Mouse (Mus musculus) ES-E14 (cell line): Measurements from ENCODE around the gene Nbl1. TPM values are rescaled to one million over a fixed set of nuclear protein-coding genes. Genes with fewer than 3 reads are reported as not detected.

Experiments used
- DNase-seq: peaks from one replicate; pipeline ENCODE4 v3.0.0-alpha.2; 2013; ENCODE audit warnings: low read depth, low spot score
- H3K27ac ChIP-seq: 2 replicates; pipeline ENCODE4 v1.5.1; 2012; ENCODE audit warnings: low read depth, mild to moderate bottlenecking, low read length, moderate library complexity, mixed read lengths; ENCODE audit not compliant: poor library complexity, insufficient read depth, severe bottlenecking
- H3K36me3 ChIP-seq: 2 replicates; pipeline ENCODE4 v1.6.1; 2012; ENCODE audit warnings: mild to moderate bottlenecking, low read length, moderate library complexity, mixed read lengths; ENCODE audit not compliant: control insufficient read depth, poor library complexity, insufficient read depth, severe bottlenecking
- H3K4me1 ChIP-seq, 2 experiments: fragments of 150-350 bp in 1 of 2; sonication (generic) in 1 of 2; 2 replicates each; pipeline ENCODE4 v1.6.1; 2012; ENCODE audit warnings: low read length in 2 of 2, mild to moderate bottlenecking in 1 of 2, mixed read lengths in 1 of 2; ENCODE audit not compliant: control insufficient read depth in 2 of 2, insufficient read depth in 2 of 2, poor library complexity in 1 of 2
- H3K4me3 ChIP-seq, 2 experiments: fragments of 150-350 bp in 1 of 2; sonication (generic) in 1 of 2; 2 replicates each; pipeline ENCODE4 v1.5.1; 2012; ENCODE audit warnings: low read length in 2 of 2, low read depth in 1 of 2, mild to moderate bottlenecking in 1 of 2, mixed read lengths in 1 of 2; ENCODE audit not compliant: insufficient read depth in 1 of 2, poor library complexity in 1 of 2, severe bottlenecking in 1 of 2
- H3K9ac ChIP-seq: 2 replicates; pipeline ENCODE4 v1.6.1; 2012; ENCODE audit warnings: low read depth, mild to moderate bottlenecking, low read length, mixed read lengths; ENCODE audit not compliant: poor library complexity, insufficient read depth, severe bottlenecking
- H3K9me3 ChIP-seq: fragments of 150-350 bp; sonication (generic); 2 replicates; pipeline ENCODE4 v1.6.1; 2012; ENCODE audit warnings: low read depth, mild to moderate bottlenecking, low read length; ENCODE audit not compliant: control insufficient read depth, insufficient read depth
- CHD2 ChIP-seq: IDR thresholded peaks from 2 replicates; pipeline ENCODE4 v1.6.1; 2014; ENCODE audit warnings: mild to moderate bottlenecking, low read depth, low read length, inconsistent platforms
- HCFC1 ChIP-seq: IDR thresholded peaks from 2 replicates; pipeline ENCODE4 v1.6.1; 2012; ENCODE audit warnings: low read length, inconsistent platforms, borderline replicate concordance; ENCODE audit not compliant: insufficient read depth
- MAFK ChIP-seq: IDR thresholded peaks from 2 replicates; pipeline ENCODE4 v1.6.1; 2014; ENCODE audit warnings: mild to moderate bottlenecking, low read depth, low read length, inconsistent platforms; ENCODE audit not compliant: insufficient read depth
- ZC3H11A ChIP-seq: IDR thresholded peaks from 2 replicates; pipeline ENCODE4 v1.6.1; 2012; ENCODE audit warnings: low read depth, mild to moderate bottlenecking, inconsistent platforms, low read length, borderline replicate concordance
- ZNF384 ChIP-seq: IDR thresholded peaks from 2 replicates; pipeline ENCODE4 v1.6.1; 2012; ENCODE audit warnings: low read depth, low read length, inconsistent platforms
- in situ Hi-C, 2 experiments: fragments of 600-800 bp; cut with MboI; formaldehyde crosslinking; loops; one replicate each; pipeline ENCODE4 v1.15.1; 2025; ENCODE audit warnings: low sequenced_read_pairs in 2 of 2, inconsistent platforms in 1 of 2; ENCODE audit not compliant: unreplicated experiment in 2 of 2
- total RNA-seq: library from RNA; depleted of rRNA; stranded (reverse); fragments of 300-350 nt; gene quantifications from 2 replicates; pipeline ENCODE4 v1.2.3, GENCODE M21; 2012

Gene Nbl1
- total RNA-seq, 1 experiment, result 12.5 TPM

DNA sequence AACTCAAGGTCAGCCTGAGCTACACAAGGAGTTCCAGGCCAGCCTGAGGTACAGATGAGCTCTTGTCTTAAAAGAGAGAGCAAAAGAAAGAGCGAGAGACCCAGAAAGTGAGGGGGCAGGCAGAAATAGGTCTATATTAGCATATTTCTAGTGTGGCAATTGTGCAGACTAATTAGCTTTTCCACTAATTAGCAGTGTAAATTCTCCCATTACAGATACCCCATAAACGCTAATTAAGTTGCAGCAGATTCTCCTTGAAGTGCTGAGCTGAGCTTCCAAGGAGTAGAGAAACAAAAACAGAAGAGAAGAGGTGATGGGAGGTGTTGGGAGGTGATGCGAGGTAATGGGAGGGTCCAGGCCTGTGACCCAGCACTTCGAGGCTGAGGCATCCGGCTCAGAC, 50.2 kb downstream of the Nbl1 start:
- Histone ChIP-seq H3K9me3 (no peaks in the 10 kb centered on the region), H3K36me3 (no peaks in the 10 kb centered on the region), H3K4me1 (peaks cover 0 to 2% of the 10 kb centered on the region in 2 experiments; a peak in 1 of 4 replicates), H3K9ac (no peak overlapping the region), H3K4me3 (no peak overlapping the region), H3K27ac (no peak overlapping the region)
- in situ Hi-C loops, result no loop called here
- TF ChIP-seq ZC3H11A (no peak), CHD2 (no peak), HCFC1 (no peak), ZNF384 (no peak), MAFK (no peak)
- no peak for DNase-seq

DNA sequence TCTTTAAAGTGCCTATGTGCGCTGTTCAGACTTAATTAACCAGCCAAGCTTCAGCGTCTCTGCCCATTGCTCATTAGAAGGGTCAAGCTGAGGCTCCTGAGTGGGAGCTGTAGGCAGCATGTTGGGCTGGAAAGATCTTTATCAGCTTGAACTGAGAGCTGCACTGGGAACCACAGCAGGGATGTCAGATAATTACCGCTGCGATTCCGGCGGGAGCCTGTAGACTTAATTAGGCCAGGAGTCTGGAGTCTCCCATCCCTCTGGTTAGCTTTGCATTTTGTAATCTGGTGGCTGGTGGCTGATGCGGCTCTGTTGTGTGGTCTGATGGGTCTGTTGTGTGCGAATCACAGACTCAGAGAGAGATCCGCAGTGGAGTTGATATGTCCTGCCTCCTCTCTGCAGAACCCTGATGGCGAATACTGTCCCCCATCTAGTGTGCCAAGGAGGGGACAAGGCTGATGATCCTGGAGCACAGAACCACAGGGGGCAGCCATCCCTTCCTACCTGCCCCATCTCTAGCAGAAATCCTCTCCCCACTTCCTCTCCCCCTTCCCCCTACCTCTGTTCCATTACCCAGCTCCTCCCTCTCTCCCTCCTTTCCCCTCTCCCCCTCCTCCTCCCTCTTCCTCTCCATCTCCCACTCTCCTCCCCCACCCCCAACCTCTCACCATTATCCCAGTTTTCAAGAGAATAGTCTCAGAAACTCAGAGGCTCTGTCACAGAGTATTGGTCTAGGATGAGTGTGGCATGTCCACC, 52.5 kb downstream of the Nbl1 start:
- Histone ChIP-seq H3K9ac (no peak overlapping the region), H3K27ac (no peak overlapping the region), H3K36me3 (no peaks in the 10 kb centered on the region; the same call in 1 of the 2 replicates), H3K4me3 (no peak overlapping the region), H3K9me3 (no peaks in the 10 kb centered on the region), H3K4me1 (peaks cover 0 to 2% of the 10 kb centered on the region in 2 experiments; a peak in 1 of 4 replicates)
- no peak for TF ChIP-seq MAFK
- TF ChIP-seq CHD2, result no peak
- DNase-seq, result no peak
- in situ Hi-C loops, result no loop called here

DNA sequence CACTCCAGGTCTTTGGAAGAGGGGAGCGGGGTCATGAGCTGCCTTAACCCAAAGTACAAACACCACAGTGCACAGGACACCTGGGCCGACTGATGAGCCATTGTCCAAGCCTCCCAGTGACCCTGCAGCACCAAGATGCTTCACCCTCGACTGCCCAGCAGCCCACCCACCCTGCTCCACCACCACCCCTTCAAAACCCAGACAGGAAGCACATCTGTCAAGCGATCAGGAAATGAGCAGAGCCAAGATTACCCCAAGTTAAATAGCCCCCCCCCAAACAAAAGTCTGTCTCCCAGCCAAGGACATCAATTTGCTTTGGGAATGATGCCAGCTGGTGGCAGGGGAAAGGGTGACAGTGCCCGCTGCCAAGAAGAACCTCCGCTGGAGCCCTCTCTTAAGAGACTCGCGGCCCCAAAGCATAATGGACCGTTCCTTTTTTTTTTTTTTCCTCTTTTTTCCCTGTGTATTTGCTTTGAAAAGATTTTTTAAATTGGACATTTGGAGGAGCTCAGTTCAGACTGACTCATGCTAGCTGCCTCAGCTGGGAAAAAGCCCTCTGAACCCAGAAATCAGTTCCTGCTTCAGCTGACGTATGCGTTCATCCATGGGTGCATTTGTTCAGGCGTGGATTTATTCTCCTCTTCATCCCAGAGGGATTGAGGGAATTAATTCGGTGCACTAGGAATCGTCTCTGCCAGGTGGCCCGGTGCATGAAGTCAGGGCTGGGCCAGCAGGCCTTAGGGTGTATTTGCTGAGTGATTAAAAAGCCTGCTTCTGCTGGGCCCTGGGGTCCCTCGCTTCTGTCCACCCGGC, 54.8 kb downstream of the Nbl1 start:
- H3K27ac ChIP-seq, result no peak overlapping the region
- in situ Hi-C loops, result no loop called here
- TF ChIP-seq HCFC1, result no peak
- TF ChIP-seq CHD2, result no peak
- TF ChIP-seq ZNF384, result no peak
- no peak for TF ChIP-seq ZC3H11A
- TF ChIP-seq MAFK, result no peak

DNA sequence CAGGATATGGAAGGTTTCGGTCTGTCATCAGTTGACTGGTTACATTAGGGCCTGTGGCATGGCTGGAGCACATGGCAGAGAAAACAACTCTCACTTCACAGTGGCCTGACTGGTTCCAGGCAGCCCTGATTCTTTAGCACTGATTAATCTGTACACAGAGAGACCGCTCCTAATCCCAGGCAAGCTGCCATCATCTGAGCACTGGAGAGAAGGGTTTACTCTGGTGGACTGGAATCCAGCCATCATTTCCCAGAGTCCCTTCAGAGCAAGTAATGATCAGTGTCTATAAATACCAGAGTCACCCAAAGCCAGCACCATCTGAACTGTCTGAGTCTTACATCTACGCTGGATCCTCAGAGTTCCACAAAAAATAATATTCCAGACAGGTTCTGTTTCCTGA, 57.0 kb downstream of the Nbl1 start:
- DNase-seq, result no peak
- in situ Hi-C loops, result no loop called here
- H3K36me3 ChIP-seq, result peaks cover 2% of the 10 kb centered on the region; the same call in 1 of the 2 replicates
- no peak overlapping the region for H3K9ac ChIP-seq
- H3K4me3 ChIP-seq, result no peak overlapping the region
- H3K27ac ChIP-seq, result no peak overlapping the region
- no peak for TF ChIP-seq ZC3H11A
- no peak for TF ChIP-seq CHD2
- no peak for TF ChIP-seq MAFK
- TF ChIP-seq ZNF384, result no peak
- no peak for TF ChIP-seq HCFC1
- H3K4me1 ChIP-seq, result peaks cover 0 to 7% of the 10 kb centered on the region in 2 experiments; a peak in 1 of 4 replicates
- H3K9me3 ChIP-seq, result no peaks in the 10 kb centered on the region

More for the DNA sequence above, 54.8 kb downstream of the Nbl1 start:
- Histone ChIP-seq H3K4me1 (peaks cover 0 to 2% of the 10 kb centered on the region in 2 experiments; a peak in 1 of 4 replicates), H3K4me3 (no peak overlapping the region), H3K9ac (no peak overlapping the region), H3K9me3 (no peaks in the 10 kb centered on the region), H3K36me3 (peaks cover 2% of the 10 kb centered on the region; the same call in 1 of the 2 replicates)
- DNase-seq, result no peak
